Mouse (Mus musculus) limb, embryonic 13.5 days (tissue): Measurements from ENCODE around the gene Hdac5. TPM values are rescaled to one million over a fixed set of nuclear protein-coding genes. Genes with fewer than 3 reads are reported as not detected.
A peak's percentile ranks its signal among the peaks of the same experiment; 100 is the strongest.

ENCODE experiments used
- ATAC-seq: fragments of 200-750 bp; cut with Nextera tagmentation; 2 replicates; pipeline ENCODE4 v1.8.0; 2017; ENCODE audit warnings: low read depth, moderate number of reproducible peaks, moderate TSS enrichment; ENCODE audit not compliant: low FRiP score
- H3K27ac ChIP-seq: fragments of 300-500 bp; sonication (generic); 2 replicates; pipeline ENCODE4 v1.5.1; 2015; ENCODE audit warnings: inconsistent platforms, mild to moderate bottlenecking, moderate library complexity
- H3K27me3 ChIP-seq: fragments of 300-500 bp; sonication (generic); 2 replicates; pipeline ENCODE4 v1.6.1; 2015; ENCODE audit warnings: mild to moderate bottlenecking, inconsistent platforms
- H3K36me3 ChIP-seq: fragments of 300-500 bp; sonication (generic); 2 replicates; pipeline ENCODE4 v1.6.1; 2015; ENCODE audit warnings: inconsistent platforms, mild to moderate bottlenecking, moderate library complexity
- H3K4me1 ChIP-seq: fragments of 300-500 bp; sonication (generic); 2 replicates; pipeline ENCODE4 v1.6.1; 2015; ENCODE audit warnings: inconsistent platforms
- H3K4me2 ChIP-seq: fragments of 300-500 bp; sonication (generic); replicated peaks from 2 replicates; pipeline ENCODE4 v1.6.1; 2015; ENCODE audit warnings: inconsistent platforms, mild to moderate bottlenecking, moderate library complexity
- H3K4me3 ChIP-seq: fragments of 300-500 bp; sonication (generic); 2 replicates; pipeline ENCODE4 v1.5.1; 2015; ENCODE audit warnings: moderate library complexity, mild to moderate bottlenecking, inconsistent platforms
- H3K9ac ChIP-seq: fragments of 300-500 bp; sonication (generic); 2 replicates; pipeline ENCODE4 v1.6.1; 2015; ENCODE audit warnings: mild to moderate bottlenecking, inconsistent platforms
- H3K9me3 ChIP-seq: fragments of 300-500 bp; sonication (generic); 2 replicates; pipeline ENCODE4 v1.6.1; 2016; ENCODE audit warnings: inconsistent platforms
- WGBS: fragments of 180-500 bp; shearing (Covaris S2); methylation state at CpG from one replicate; pipeline ENCODE4 v1.1.7; 2015; 5-methylcytosine and 5-hydroxymethylcytosine counted together
- polyA plus RNA-seq: library from polyadenylated mRNA; unstranded; fragments of >200 nt; fragmentation: Nextera tagmentation; extraction: Ambion mirVana; gene quantifications from 2 replicates; pipeline ENCODE4 v1.2.1, GENCODE M21; 2015

Gene Hdac5
- polyA plus RNA-seq, 1 experiment from 2014 or later = 68.6 TPM

DNA sequence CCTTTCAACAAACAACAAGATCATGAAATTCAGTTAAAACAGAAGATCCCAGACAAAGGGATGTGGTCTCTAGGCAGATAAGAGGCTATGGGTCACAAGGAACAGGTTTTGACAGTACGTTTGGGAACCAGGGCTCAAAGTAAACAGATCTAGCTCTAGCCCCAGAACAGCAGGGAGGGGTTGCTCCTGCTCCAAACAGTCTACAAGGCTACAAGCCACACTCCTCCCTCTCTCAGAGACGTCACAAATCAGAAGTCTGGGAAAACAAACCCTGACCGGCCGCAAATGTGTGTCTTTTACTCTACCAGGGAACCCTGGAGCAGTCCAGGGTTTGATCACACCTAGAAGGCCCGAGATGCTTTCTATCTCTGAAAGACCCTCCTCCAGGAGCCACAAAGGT lies 19.0 kb downstream of the Hdac5 start:
- Histone ChIP-seq H3K4me2 (no peak overlapping the region), H3K9me3 (no peaks in the 10 kb centered on the region), H3K27ac (0 out of 2 replicates have a peak overlapping the region, but pooled peaks have one; percentile 44), H3K4me1 (peaks cover 68% of the 10 kb centered on the region), H3K36me3 (peaks cover 17% of the 10 kb centered on the region), H3K27me3 (no peaks in the 10 kb centered on the region), H3K4me3 (no peak overlapping the region), H3K9ac (0 out of 2 replicates have a peak overlapping the region, but pooled peaks have one; percentile 32)
- no peak for ATAC-seq
- WGBS = 43% methylated on average over 5 of the region's 5 CpGs

- H3K36me3 ChIP-seq = peaks cover 25% of the 10 kb centered on the region
- H3K27me3 ChIP-seq = no peaks in the 10 kb centered on the region
- WGBS = 73% methylated on average over 3 of the region's 3 CpGs
- H3K27ac ChIP-seq = no peak overlapping the region
- no peak for ATAC-seq
- no peak overlapping the region for H3K4me3 ChIP-seq
- H3K4me2 ChIP-seq = no peak overlapping the region
- H3K4me1 ChIP-seq = peaks cover 60% of the 10 kb centered on the region
- no peaks in the 10 kb centered on the region for H3K9me3 ChIP-seq
- H3K9ac ChIP-seq = no peak overlapping the region
Measured at GRCm38 (mm10) chr11:102210185-102210584, 19.8 kb downstream of the Hdac5 start.

GRCm38 (mm10) chr11:102209742-102210141 lies 20.2 kb downstream of the Hdac5 start:
- Histone ChIP-seq H3K27ac (no peak overlapping the region), H3K4me3 (no peak overlapping the region), H3K9ac (no peak overlapping the region), H3K9me3 (no peaks in the 10 kb centered on the region), H3K36me3 (peaks cover 29% of the 10 kb centered on the region), H3K4me1 (peaks cover 55% of the 10 kb centered on the region), H3K27me3 (no peaks in the 10 kb centered on the region), H3K4me2 (no peak overlapping the region)
- ATAC-seq = no peak
- 33% methylated on average over 2 of the region's 2 CpGs for WGBS

DNA sequence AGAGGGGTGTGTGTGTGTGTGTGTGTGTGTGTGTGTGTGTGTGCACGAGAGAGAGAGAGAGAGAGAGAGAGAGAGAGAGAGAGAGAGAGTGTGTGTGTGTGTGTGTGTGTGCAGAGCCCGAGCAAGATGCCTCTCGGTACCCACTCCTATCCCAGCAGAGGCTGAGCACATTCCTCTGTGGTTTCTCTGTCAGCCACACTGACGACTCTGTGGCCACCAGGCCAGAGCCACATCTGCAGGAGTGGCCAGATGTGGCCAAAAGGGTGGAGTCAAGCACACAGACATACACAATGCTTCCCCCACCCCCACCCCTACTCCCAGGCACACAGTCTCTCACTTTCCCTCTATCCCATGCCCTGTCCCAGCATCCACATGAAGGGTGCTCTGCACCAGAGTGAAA lies 21.1 kb downstream of the Hdac5 start:
- Histone ChIP-seq H3K27me3 (no peaks in the 10 kb centered on the region), H3K27ac (0 out of 2 replicates have a peak overlapping the region, but pooled peaks have one; percentile 10), H3K4me1 (peaks cover 46% of the 10 kb centered on the region), H3K4me2 (no peak overlapping the region), H3K9ac (peak overlapping the region; percentile 35; the same call in 1 of the 2 replicates), H3K9me3 (no peaks in the 10 kb centered on the region), H3K36me3 (peaks cover 38% of the 10 kb centered on the region), H3K4me3 (no peak overlapping the region)
- ATAC-seq = no peak
- 24% methylated on average over 3 of the region's 4 CpGs for WGBS

DNA sequence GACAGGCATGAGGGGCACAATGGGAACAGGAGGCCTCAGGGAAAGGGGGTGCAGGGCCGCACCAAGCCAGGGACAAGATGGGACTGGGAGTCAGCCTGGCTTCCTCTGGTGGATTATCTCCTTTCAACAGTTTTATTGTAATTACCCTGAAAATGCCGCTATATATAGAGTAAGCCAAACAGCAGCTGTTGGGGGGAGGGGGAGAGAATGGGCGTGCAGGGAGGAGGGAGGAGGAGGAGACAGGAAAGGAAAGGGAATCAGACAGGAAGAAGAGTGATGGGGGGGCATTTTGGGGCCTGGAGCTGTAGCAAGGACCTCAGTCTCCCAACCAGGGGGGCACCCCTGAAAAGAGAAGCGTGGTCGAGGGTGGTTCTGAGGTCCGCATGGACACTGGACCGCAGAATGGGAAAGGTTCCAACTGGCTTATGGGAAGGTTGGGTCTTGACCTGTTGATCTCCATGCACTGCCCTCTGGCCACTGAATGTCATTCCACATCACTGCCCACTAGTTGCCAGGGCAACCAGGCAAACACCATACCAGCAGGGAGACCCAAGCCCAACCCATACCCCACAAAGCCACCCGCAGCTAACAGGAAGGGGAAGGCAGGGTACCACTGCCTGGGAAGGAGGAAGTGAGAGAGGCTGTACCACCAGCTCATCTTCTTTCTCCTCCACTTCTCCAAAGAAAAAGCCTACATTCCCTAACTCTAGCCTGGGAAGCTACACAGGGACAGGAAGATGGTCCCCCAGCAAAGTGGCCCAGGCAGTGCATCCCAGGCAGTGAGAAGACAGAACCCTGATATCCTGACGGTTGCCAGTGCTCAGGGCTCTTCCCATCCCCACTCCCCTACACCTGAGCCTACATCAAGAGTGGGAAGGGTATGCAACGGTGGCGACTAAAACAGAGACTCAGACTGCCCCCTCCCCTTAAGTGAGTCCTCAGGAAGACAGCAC lies 21.9 kb downstream of the Hdac5 start:
- Histone ChIP-seq H3K4me1 (peaks cover 40% of the 10 kb centered on the region), H3K27ac (peak overlapping the region; percentile 33; the same call in 1 of the 2 replicates)

DNA sequence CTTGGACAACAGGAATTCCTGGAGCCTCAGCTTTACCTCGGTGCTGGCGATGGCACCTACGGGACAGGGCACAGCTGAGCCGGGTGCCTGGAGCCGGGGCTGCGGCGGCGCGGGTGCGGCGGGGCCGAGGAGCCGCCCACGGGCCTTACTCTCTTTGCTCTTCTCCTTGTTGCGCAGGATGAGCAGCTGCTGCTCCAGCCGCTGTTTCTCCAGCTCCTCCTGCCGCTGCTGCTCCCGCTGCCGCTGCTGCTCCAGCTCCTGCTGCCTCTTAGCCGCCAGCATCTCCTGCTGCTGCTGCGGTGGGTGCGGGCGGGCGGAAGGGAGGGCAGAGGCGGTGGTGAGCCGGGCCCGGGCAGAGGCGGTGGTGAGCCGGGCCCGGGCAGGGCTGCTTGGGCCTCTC lies 23.5 kb downstream of the Hdac5 start:
- H3K4me2 ChIP-seq = no peak overlapping the region; the same call in 1 of the 2 replicates
- H3K9ac ChIP-seq = no peak overlapping the region
- no peak overlapping the region for H3K4me3 ChIP-seq
- H3K27ac ChIP-seq = no peak overlapping the region
- peaks cover 58% of the 10 kb centered on the region for H3K36me3 ChIP-seq
- H3K27me3 ChIP-seq = no peaks in the 10 kb centered on the region
- no peaks in the 10 kb centered on the region for H3K9me3 ChIP-seq
- WGBS = 65% methylated on average over 30 of the region's 30 CpGs
- no peak for ATAC-seq
- peaks cover 30% of the 10 kb centered on the region for H3K4me1 ChIP-seq

More for the DNA sequence above, 21.9 kb downstream of the Hdac5 start:
- Histone ChIP-seq H3K9ac (no peak overlapping the region), H3K27me3 (no peaks in the 10 kb centered on the region), H3K36me3 (peaks cover 45% of the 10 kb centered on the region), H3K9me3 (no peaks in the 10 kb centered on the region), H3K4me2 (no peak overlapping the region), H3K4me3 (no peak overlapping the region)
- no peak for ATAC-seq
- 59% methylated on average over 11 of the region's 11 CpGs for WGBS

DNA sequence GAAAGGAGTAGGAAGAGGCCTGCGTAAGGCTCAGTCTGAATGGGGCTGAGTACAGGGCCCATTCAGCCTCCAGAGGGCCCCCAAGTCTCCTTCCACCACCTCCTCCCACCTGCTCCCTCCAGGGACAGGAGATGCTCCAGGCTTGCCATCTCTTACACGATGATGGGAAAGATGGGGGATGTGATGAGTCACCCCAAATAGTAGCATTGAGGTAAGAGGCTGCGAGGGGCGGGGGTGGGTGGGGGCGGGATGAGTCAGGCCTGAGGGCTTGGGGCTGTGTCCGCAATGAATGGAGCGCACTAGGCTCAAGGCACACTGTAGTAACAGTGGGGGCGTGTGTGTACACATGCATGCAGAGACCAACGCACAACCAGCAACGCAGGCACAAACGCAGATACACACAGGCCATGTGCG lies 28.6 kb downstream of the Hdac5 start:
- no peak for ATAC-seq
- Histone ChIP-seq H3K27ac (no peak overlapping the region), H3K4me3 (no peak overlapping the region), H3K9ac (no peak overlapping the region), H3K4me2 (no peak overlapping the region), H3K36me3 (peaks cover 96% of the 10 kb centered on the region), H3K27me3 (no peaks in the 10 kb centered on the region), H3K4me1 (no peaks in the 10 kb centered on the region), H3K9me3 (no peaks in the 10 kb centered on the region)
- 87% methylated on average over 12 of the region's 12 CpGs for WGBS

- 31% methylated on average over 9 of the region's 9 CpGs for WGBS
- Histone ChIP-seq H3K9ac (0 out of 2 replicates have a peak overlapping the region, but pooled peaks have one; percentile 13), H3K27ac (no peak overlapping the region), H3K27me3 (no peaks in the 10 kb centered on the region), H3K4me3 (no peak overlapping the region), H3K9me3 (no peaks in the 10 kb centered on the region), H3K36me3 (peaks cover 96% of the 10 kb centered on the region), H3K4me2 (no peak overlapping the region), H3K4me1 (no peaks in the 10 kb centered on the region)
- ATAC-seq = no peak
Measured at GRCm38 (mm10) chr11:102199856-102200255, 30.1 kb downstream of the Hdac5 start.

DNA sequence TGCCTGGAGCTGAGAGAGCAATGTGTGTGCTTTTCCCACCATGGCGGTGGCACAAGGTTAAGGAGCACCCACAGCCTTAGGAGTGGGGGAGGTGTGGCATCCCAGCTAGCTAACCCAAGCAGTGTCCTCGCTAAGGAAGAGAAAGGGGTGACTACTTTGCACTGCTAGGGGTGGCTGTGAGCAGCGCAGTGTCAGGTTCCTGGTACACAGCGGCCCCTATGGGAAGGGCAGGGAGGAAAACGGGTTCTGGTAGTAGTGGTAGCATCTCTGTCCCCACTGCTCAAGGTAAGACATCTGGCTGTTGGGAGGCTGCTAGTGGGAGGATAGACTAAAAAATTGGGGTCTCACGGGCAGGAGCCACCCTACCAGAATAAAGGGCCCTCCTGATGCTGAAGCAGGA lies 31.7 kb downstream of the Hdac5 start:
- Histone ChIP-seq H3K4me3 (no peak overlapping the region), H3K4me2 (no peak overlapping the region), H3K4me1 (no peaks in the 10 kb centered on the region), H3K36me3 (peaks cover 96% of the 10 kb centered on the region), H3K9me3 (no peaks in the 10 kb centered on the region), H3K9ac (no peak overlapping the region), H3K27me3 (no peaks in the 10 kb centered on the region), H3K27ac (no peak overlapping the region)
- no peak for ATAC-seq
- 67% methylated on average over 5 of the region's 6 CpGs for WGBS

DNA sequence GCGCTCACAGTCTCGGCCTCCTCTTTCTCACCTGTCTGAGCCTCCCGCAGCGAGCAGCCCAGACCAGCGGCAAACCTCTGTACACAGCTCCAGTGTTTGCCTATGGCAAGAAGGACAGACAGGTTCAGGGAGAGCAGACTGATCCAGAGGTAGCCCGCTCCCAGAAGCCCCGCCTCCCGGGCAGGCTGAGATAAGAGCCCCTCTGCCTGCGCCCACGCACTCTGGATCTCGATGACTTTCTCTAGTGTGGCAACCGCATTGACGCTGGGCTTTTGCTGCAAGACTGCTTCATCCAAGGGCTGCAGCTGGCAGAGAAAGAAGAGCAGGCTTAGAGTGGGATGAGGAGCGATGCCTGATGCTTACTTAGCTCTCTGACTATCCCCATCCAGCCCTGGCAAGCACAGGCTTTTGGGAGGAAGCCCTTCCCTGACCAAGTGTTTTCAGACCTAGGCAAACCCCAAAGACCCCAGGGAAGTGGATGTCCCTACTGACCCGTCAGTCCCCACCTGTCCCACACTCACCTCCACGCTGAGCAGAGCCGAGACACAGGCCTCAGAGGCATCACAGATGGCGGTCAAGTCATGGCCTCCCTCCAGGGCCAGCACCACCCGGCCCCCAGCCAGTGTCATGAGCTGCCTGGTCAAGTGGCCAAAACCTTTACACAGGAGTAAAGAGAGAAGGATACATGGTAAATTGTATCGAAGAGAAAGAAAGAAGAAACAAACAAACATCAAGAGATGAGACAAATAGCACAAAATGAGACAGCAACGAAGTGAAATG lies 33.8 kb downstream of the Hdac5 start:
- H3K4me2 ChIP-seq = no peak overlapping the region
- no peak for ATAC-seq
- WGBS = 87% methylated on average over 21 of the region's 21 CpGs
- no peaks in the 10 kb centered on the region for H3K9me3 ChIP-seq
- peaks cover 88% of the 10 kb centered on the region for H3K36me3 ChIP-seq
- no peak overlapping the region for H3K27ac ChIP-seq
- no peaks in the 10 kb centered on the region for H3K27me3 ChIP-seq
- H3K4me3 ChIP-seq = no peak overlapping the region
- H3K9ac ChIP-seq = no peak overlapping the region
- peaks cover 3% of the 10 kb centered on the region for H3K4me1 ChIP-seq

GRCm38 (mm10) chr11:102193657-102194440 lies 36.1 kb downstream of the Hdac5 start:
- Histone ChIP-seq H3K4me2 (no peak overlapping the region), H3K4me1 (peaks cover 19% of the 10 kb centered on the region), H3K27me3 (no peaks in the 10 kb centered on the region), H3K9ac (no peak overlapping the region), H3K27ac (no peak overlapping the region), H3K9me3 (no peaks in the 10 kb centered on the region), H3K4me3 (no peak overlapping the region), H3K36me3 (peaks cover 65% of the 10 kb centered on the region)
- no peak for ATAC-seq
- 81% methylated on average over 9 of the region's 9 CpGs for WGBS
